Mouse (Mus musculus): ENCODE results near the gene Aplp1. TPM values are rescaled to one million over a fixed set of nuclear protein-coding genes. Genes with fewer than 3 reads are reported as not detected.

Aplp1 gene
- polyA plus RNA-seq, 1 experiment from 2014 or later: 22.6 TPM

DNA sequence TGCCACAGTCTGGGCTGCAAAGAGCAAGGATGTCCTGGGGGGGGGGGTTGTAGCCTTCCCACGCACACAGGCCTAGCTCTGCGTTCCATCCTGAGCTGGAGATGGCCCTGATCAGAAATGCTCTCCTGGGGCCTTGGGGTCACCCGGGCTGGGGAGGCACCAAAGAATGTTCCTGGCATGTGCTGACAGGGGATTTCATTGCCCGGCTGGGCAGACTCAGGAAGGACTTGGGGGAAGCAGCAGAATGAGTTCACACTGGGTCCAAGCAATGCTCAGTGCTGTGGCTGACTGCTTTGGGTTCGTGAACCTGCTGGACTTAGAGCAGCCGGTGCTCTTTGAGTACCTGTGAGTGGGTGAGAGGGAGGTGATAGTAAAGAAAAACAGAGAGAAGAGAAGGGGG, 14.1 kb upstream of the Aplp1 start:
- Histone ChIP-seq H3K4me2 (no peak overlapping the region), H3K27me3 (ENCODE audit: insufficient read depth, low read length) (peaks cover 91% of the 10 kb centered on the region), H3K4me1 (ENCODE audit: insufficient read depth) (no peaks in the 10 kb centered on the region), H3K36me3 (ENCODE audit: insufficient read depth) (no peaks in the 10 kb centered on the region), H3K9ac (no peak overlapping the region), H3K9me3 (ENCODE audit: low read depth, low read length) (no peaks in the 10 kb centered on the region), H3K4me3 (ENCODE audit: low read depth, low read length) (no peak overlapping the region), H3K27ac (ENCODE audit: low read depth) (no peak overlapping the region)
- no peak for TF ChIP-seq CTCF (IDR thresholded peaks at IDR 0.05; ENCODE audit: low read depth)
- ATAC-seq (ENCODE audit: insufficient read depth) (no peak), DNase-seq (no peak)
- WGBS: 34% methylated on average over 6 of the region's 6 CpGs

- Histone ChIP-seq H3K9me3 (ENCODE audit: low read depth, low read length) (no peaks in the 10 kb centered on the region), H3K36me3 (ENCODE audit: insufficient read depth) (no peaks in the 10 kb centered on the region), H3K9ac (no peak within 1 kb of the TSS), H3K4me1 (ENCODE audit: insufficient read depth) (no peaks in the 10 kb centered on the region), H3K27me3 (ENCODE audit: insufficient read depth, low read length) (peaks cover 91% of the 10 kb centered on the region), H3K4me3 (ENCODE audit: low read depth, low read length) (0 out of 2 replicates have a peak within 1 kb of the TSS, but pooled peaks have one; percentile 2), H3K27ac (ENCODE audit: low read depth) (no peak within 1 kb of the TSS), H3K4me2 (peak within 1 kb of the TSS; percentile 11; the same call in 1 of the 2 replicates)
- DNase-seq (peak; percentile 5), ATAC-seq (ENCODE audit: insufficient read depth) (peak; percentile 21; the same call in 1 of the 2 replicates)
- WGBS: 2% methylated on average over 16 of the region's 16 CpGs
- TF ChIP-seq CTCF (IDR thresholded peaks at IDR 0.05; ENCODE audit: low read depth): no peak
Observed at GRCm38 (mm10) chr7:30457629-30458330, 12.4 kb upstream of the Aplp1 start, which contains the start of the genes Kirrel2 and Nphs1. Gene Kirrel2, minus strand, starts transcription at chr7:30457690. Gene Nphs1, plus strand, starts transcription at chr7:30458315.

DNA sequence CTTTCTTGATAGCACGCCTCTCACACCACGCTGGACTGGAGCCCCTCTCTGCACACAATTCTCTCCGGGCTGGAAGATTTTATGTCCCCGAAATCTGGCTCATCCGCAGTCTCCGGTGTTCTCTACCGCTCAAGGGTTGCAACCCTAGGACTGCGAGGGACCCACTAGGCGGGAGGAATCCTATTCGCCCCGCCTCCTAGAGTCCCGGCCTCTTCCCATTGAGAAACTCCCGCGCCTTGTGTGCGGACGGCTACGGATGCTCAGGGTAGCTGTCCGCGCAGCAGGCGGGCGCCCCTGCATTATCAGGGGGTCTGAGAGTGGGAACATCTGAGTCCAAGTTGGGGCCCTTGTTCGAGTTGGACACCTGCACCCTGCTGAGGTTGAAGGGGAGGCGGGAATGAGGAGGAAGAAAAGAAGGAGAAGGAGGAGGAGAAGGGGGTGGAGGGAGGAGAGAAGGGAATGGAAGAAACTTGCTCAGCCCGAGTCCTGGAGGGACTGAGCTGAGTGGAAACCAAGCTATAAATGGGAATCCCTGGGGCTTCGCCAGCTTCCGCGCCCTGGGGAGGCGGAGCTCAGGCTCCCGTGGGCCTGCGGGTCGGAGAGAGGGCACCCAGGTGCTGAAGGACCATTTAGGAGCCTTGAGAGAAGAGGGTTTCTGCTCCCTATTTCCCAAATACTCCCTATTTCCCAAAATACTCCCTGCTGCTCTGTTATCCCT, 11.7 kb upstream of the Aplp1 start:
- ATAC-seq (ENCODE audit: insufficient read depth) (no peak), DNase-seq (no peak)
- no peak for TF ChIP-seq CTCF (IDR thresholded peaks at IDR 0.05; ENCODE audit: low read depth)
- Histone ChIP-seq H3K9me3 (ENCODE audit: low read depth, low read length) (no peaks in the 10 kb centered on the region), H3K36me3 (ENCODE audit: insufficient read depth) (no peaks in the 10 kb centered on the region), H3K27ac (ENCODE audit: low read depth) (no peak overlapping the region), H3K9ac (no peak overlapping the region), H3K4me2 (peak overlapping the region; percentile 11; the same call in 1 of the 2 replicates), H3K4me3 (ENCODE audit: low read depth, low read length) (0 out of 2 replicates have a peak overlapping the region, but pooled peaks have one; percentile 2), H3K4me1 (ENCODE audit: insufficient read depth) (no peaks in the 10 kb centered on the region), H3K27me3 (ENCODE audit: insufficient read depth, low read length) (peaks cover 93% of the 10 kb centered on the region)
- WGBS: 1% methylated on average over 31 of the region's 31 CpGs

DNA sequence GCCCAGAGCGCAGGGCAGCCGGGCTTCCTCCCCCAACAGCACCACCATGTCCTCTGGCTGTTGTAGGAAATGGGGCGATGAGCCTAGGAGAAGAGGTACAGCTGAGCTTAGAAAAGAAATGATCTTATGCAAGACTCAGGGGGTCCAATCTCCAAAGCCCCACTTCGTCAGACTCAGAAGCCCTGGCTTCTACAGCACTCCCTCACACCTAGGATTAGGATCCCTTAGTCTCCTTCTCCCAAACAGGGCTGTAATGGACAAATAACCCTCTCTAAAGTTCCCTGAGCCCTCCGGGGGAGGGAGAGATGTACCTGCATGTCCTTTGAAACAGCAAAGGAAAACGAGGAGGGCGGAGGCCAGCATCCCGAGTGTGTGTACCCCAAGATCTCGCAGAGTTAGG, 11.2 kb upstream of the Aplp1 start:
- H3K4me2 ChIP-seq: no peak overlapping the region

GRCm38 (mm10) chr7:30454259-30454658, 8.9 kb upstream of the Aplp1 start:
- Histone ChIP-seq H3K4me3 (ENCODE audit: low read depth, low read length) (no peak overlapping the region), H3K27ac (ENCODE audit: low read depth) (no peak overlapping the region), H3K9me3 (ENCODE audit: low read depth, low read length) (no peaks in the 10 kb centered on the region), H3K9ac (no peak overlapping the region), H3K36me3 (ENCODE audit: insufficient read depth) (no peaks in the 10 kb centered on the region), H3K27me3 (ENCODE audit: insufficient read depth, low read length) (peaks cover 72% of the 10 kb centered on the region), H3K4me1 (ENCODE audit: insufficient read depth) (no peaks in the 10 kb centered on the region), H3K4me2 (no peak overlapping the region)
- no peak for ATAC-seq (ENCODE audit: insufficient read depth)
- 10% methylated on average over 6 of the region's 6 CpGs for WGBS
- no peak for TF ChIP-seq CTCF (IDR thresholded peaks at IDR 0.05; ENCODE audit: low read depth)
- DNase-seq: no peak

More for the DNA sequence above, 11.2 kb upstream of the Aplp1 start:
- Histone ChIP-seq H3K27ac (ENCODE audit: low read depth) (no peak overlapping the region), H3K27me3 (ENCODE audit: insufficient read depth, low read length) (peaks cover 94% of the 10 kb centered on the region), H3K4me3 (ENCODE audit: low read depth, low read length) (no peak overlapping the region), H3K36me3 (ENCODE audit: insufficient read depth) (no peaks in the 10 kb centered on the region), H3K4me1 (ENCODE audit: insufficient read depth) (no peaks in the 10 kb centered on the region), H3K9ac (no peak overlapping the region), H3K9me3 (ENCODE audit: low read depth, low read length) (no peaks in the 10 kb centered on the region)
- ATAC-seq (ENCODE audit: insufficient read depth) (no peak), DNase-seq (no peak)
- WGBS: under 1% methylated on average over 9 of the region's 9 CpGs
- TF ChIP-seq CTCF (IDR thresholded peaks at IDR 0.05; ENCODE audit: low read depth): no peak

GRCm38 (mm10) chr7:30453766-30454165, 8.4 kb upstream of the Aplp1 start:
- Histone ChIP-seq H3K4me2 (no peak overlapping the region), H3K36me3 (ENCODE audit: insufficient read depth) (no peaks in the 10 kb centered on the region), H3K9me3 (ENCODE audit: low read depth, low read length) (no peaks in the 10 kb centered on the region), H3K4me3 (ENCODE audit: low read depth, low read length) (no peak overlapping the region), H3K4me1 (ENCODE audit: insufficient read depth) (no peaks in the 10 kb centered on the region), H3K27me3 (ENCODE audit: insufficient read depth, low read length) (peaks cover 67% of the 10 kb centered on the region), H3K27ac (ENCODE audit: low read depth) (no peak overlapping the region), H3K9ac (no peak overlapping the region)
- TF ChIP-seq CTCF (IDR thresholded peaks at IDR 0.05; ENCODE audit: low read depth): no peak
- no peak for ATAC-seq (ENCODE audit: insufficient read depth)
- 3% methylated on average over 25 of the region's 25 CpGs for WGBS
- peak; percentile 32 for DNase-seq

GRCm38 (mm10) chr7:30453327-30453726, 8.0 kb upstream of the Aplp1 start:
- Histone ChIP-seq H3K4me3 (ENCODE audit: low read depth, low read length) (no peak overlapping the region), H3K27me3 (ENCODE audit: insufficient read depth, low read length) (peaks cover 63% of the 10 kb centered on the region), H3K9me3 (ENCODE audit: low read depth, low read length) (no peaks in the 10 kb centered on the region), H3K27ac (ENCODE audit: low read depth) (no peak overlapping the region), H3K36me3 (ENCODE audit: insufficient read depth) (no peaks in the 10 kb centered on the region), H3K9ac (no peak overlapping the region), H3K4me1 (ENCODE audit: insufficient read depth) (no peaks in the 10 kb centered on the region), H3K4me2 (no peak overlapping the region)
- 20% methylated on average over 25 of the region's 25 CpGs for WGBS
- no peak for TF ChIP-seq CTCF (IDR thresholded peaks at IDR 0.05; ENCODE audit: low read depth)
- DNase-seq (no peak), ATAC-seq (ENCODE audit: insufficient read depth) (no peak)

Data from lung, embryonic 14.5 days (tissue).